Mouse (Mus musculus) G1E (cell line): ENCODE results near the gene Irgq. TPM values are rescaled to one million over a fixed set of nuclear protein-coding genes. Genes with fewer than 3 reads are reported as not detected.

Experiments used
- ATAC-seq: 2 replicates; pipeline ENCODE4 v1.8.0; 2016; ENCODE audit warnings: mild to moderate bottlenecking; ENCODE audit not compliant: insufficient number of reproducible peaks, poor library complexity, low FRiP score, severe bottlenecking; ENCODE audit errors: extremely low read depth
- DNase-seq: peaks from one replicate; pipeline ENCODE4 v3.0.0; 2012; ENCODE audit warnings: low spot score
- H3K27me3 ChIP-seq: 2 replicates; pipeline ENCODE4 v1.6.1; 2012; ENCODE audit warnings: mild to moderate bottlenecking, low read length, inconsistent platforms; ENCODE audit not compliant: insufficient read depth
- H3K36me3 ChIP-seq: replicated peaks from 2 replicates; pipeline ENCODE3; 2012; ENCODE audit warnings: mild to moderate bottlenecking, inconsistent platforms
- H3K4me1 ChIP-seq: 2 replicates; pipeline ENCODE4 v1.6.1; 2012; ENCODE audit warnings: low read depth, low read length, inconsistent platforms, mixed read lengths; ENCODE audit not compliant: insufficient read depth
- H3K4me3 ChIP-seq: 2 replicates; pipeline ENCODE4 v1.5.1; 2012; ENCODE audit warnings: low read depth, mild to moderate bottlenecking, inconsistent platforms, low read length, moderate library complexity, mixed read lengths
- H3K9me3 ChIP-seq: replicated peaks from 2 replicates; pipeline ENCODE4 v1.6.1; 2012; ENCODE audit warnings: inconsistent platforms
- CTCF ChIP-seq: IDR thresholded peaks from 2 replicates; pipeline ENCODE4 v1.5.1; 2012; ENCODE audit warnings: low read depth, low read length, inconsistent platforms, mixed read lengths
- GATA1 ChIP-seq: IDR thresholded peaks from 2 replicates; pipeline ENCODE4 v1.6.1; 2012; ENCODE audit warnings: borderline replicate concordance, low read length, inconsistent platforms, mixed read lengths
- GATA2 ChIP-seq: IDR thresholded peaks from 2 replicates; pipeline ENCODE4 v1.6.1; 2012; ENCODE audit warnings: low read depth, low read length, inconsistent platforms, borderline replicate concordance
- POLR2AphosphoS5 ChIP-seq: IDR thresholded peaks from 2 replicates; pipeline ENCODE4 v1.6.1; 2012; ENCODE audit warnings: low read depth, low read length, inconsistent platforms; ENCODE audit not compliant: insufficient replicate concordance
- TAL1 ChIP-seq: conservative IDR thresholded peaks from 2 replicates; pipeline ENCODE4 v1.6.1; 2012; ENCODE audit warnings: low read depth, low read length, inconsistent platforms, mixed read lengths
- polyA plus RNA-seq: library from polyadenylated mRNA; stranded (reverse); fragments of >175 nt; gene quantifications from 2 replicates; pipeline ENCODE4 v1.2.3, GENCODE M21; 2012
- total RNA-seq, 2 experiments: library from RNA; stranded (forward) in 1 of 2; stranded (reverse) in 1 of 2; fragments of 200-1000 nt in 1 of 2; fragments of >200 nt in 1 of 2; fragmentation: Nextera tagmentation in 1 of 2; gene quantifications; 2 replicates each; pipeline ENCODE4 v1.2.3; 2014 to 2017

Gene Irgq
- total and polyA plus RNA-seq, 3 experiments: 3.6 to 5.5 (median 4.0) TPM

DNA sequence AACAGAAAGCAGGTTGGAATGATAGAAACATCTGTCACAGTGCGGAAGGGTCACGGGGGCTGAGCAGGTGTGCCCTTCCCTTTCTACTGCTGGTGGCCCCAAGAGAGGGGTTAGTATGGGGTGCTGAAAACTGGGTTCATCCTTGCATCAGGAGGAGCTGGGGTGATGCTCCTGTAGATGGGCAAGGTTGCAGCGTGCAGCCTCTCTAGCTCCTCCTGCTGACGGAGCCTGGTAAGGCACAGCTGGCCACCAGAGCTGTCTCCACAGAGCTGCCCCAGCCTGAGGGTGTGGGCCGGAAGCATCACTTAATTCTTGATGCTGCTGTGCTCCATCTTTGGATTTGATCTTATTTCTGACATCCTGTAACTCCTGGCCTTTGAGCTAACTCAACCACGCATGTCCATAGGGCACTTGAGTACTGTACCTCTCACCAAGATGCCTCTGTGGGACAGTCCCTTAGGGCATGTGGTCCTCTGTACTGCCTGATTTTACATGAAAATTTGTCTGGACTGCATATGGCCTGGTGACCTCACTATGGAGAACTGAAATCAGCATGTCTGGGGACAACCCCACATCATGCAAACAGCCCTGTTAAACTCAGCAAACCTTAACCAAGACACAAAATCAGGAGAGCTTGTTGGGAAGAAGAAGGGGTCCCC, 34.2 kb downstream of the Irgq start:
- peak; percentile 73; the same call in 1 of the 2 replicates for ATAC-seq
- peak; percentile 74 for DNase-seq
- TF ChIP-seq CTCF (peak; percentile 99), TAL1 (no peak)
- Histone ChIP-seq H3K4me1 (peaks cover 2% of the 10 kb centered on the region; the same call in 1 of the 2 replicates), H3K27me3 (no peaks in the 10 kb centered on the region), H3K36me3 (peaks cover 98% of the 10 kb centered on the region), H3K9me3 (no peaks in the 10 kb centered on the region), H3K4me3 (no peak overlapping the region)

DNA sequence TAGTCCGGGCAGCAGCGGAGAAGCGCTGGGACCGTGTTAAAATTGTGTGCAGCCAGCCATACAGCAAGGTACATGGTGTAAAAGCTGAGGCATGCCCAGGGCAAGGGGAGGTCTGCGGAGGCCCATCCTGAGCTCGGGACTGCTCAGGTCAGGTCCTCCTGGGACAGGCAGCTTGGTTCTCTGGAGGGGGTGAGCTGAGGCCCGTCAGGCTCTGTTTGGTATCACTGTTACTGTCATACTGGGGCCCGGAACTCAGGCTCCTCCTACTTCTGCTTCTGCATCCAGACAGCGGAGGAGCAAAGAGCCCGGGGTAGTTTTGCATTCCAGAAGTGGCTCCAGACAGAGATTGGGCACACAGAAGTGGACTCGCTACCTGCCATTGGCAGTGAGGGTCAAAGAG, 35.1 kb downstream of the Irgq start:
- no peaks in the 10 kb centered on the region for H3K9me3 ChIP-seq
- H3K4me1 ChIP-seq: peaks cover 2% of the 10 kb centered on the region; the same call in 1 of the 2 replicates
- ATAC-seq (no peak), DNase-seq (no peak)
- H3K4me3 ChIP-seq: no peak overlapping the region
- TF ChIP-seq CTCF: no peak
- no peak for TF ChIP-seq GATA2
- TF ChIP-seq TAL1: no peak
- no peak for TF ChIP-seq POLR2AphosphoS5
- no peak for TF ChIP-seq GATA1
- no peaks in the 10 kb centered on the region for H3K27me3 ChIP-seq
- peaks cover 98% of the 10 kb centered on the region for H3K36me3 ChIP-seq

DNA sequence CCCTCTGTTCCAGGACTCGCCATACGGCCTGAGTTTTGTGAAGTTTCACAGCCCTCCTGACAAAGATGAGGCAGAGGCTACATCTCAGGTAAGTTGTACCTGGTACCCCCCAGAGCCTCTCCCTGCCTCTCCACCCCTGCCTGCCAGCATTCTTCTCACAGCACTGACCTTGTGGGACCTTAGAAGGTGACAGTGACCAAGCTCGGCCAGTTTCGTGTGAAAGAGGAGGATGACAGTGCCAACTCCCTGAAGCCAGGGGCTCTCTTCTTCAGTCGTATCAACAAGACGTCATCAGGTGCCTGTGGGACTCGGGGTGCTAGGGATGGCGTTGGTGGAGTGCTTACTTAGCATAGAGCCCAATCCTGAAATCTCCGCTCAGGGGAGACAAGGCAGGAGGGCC, 35.7 kb downstream of the Irgq start:
- Histone ChIP-seq H3K36me3 (peaks cover 98% of the 10 kb centered on the region), H3K4me3 (no peak overlapping the region), H3K4me1 (peaks cover 5% of the 10 kb centered on the region; the same call in 1 of the 2 replicates), H3K27me3 (no peaks in the 10 kb centered on the region), H3K9me3 (no peaks in the 10 kb centered on the region)
- no peak for TF ChIP-seq GATA1
- no peak for TF ChIP-seq CTCF
- TF ChIP-seq POLR2AphosphoS5: no peak
- TF ChIP-seq TAL1: no peak
- TF ChIP-seq GATA2: no peak
- no peak for ATAC-seq
- DNase-seq: no peak

DNA sequence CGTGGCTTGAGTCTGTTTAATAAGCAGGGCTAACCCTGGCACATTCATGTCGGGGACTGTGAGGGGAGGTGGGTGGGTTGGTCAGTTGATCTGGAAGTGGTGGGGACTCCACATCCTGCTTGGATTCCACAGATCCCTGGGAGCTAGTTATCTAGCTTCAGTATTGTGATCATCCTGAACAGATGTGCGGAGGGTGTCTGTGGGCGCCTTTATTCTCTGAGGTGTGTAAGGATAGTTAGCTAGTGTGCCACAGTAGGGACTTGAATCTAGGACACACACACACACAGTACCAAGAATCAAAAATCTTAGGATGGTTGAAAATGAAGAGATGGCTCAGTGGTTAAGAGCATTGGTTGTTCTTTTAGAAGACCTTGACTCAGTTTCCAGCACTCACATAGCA, 38.0 kb downstream of the Irgq start:
- DNase-seq (no peak), ATAC-seq (no peak)
- H3K27me3 ChIP-seq: no peaks in the 10 kb centered on the region
- peaks cover 98% of the 10 kb centered on the region for H3K36me3 ChIP-seq
- no peaks in the 10 kb centered on the region for H3K9me3 ChIP-seq
- H3K4me3 ChIP-seq: no peak overlapping the region
- no peak for TF ChIP-seq GATA1
- TF ChIP-seq GATA2: no peak
- TF ChIP-seq POLR2AphosphoS5: no peak
- TF ChIP-seq TAL1: no peak
- no peak for TF ChIP-seq CTCF
- H3K4me1 ChIP-seq: peaks cover 2% of the 10 kb centered on the region; the same call in 1 of the 2 replicates

DNA sequence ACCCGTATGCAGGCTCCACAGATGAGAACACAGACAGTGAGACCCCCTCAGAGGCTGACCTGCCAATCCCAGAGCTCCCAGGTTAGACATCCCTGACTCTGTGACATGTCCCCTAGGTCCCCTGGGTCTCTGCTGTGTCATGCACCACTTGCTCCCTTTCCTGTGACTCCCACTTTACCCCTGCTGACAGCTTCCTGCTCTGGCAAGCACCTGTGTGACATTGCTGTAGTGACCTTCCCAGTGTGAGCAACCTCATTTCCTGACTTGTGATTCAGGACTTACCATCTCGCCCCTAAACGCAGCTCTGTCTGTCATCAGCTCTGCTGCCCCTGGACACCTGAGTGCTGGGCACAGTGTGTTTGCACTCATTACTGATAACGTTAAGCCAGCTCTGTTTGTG, 40.6 kb downstream of the Irgq start:
- no peak for ATAC-seq
- H3K36me3 ChIP-seq: peaks cover 88% of the 10 kb centered on the region
- H3K27me3 ChIP-seq: no peaks in the 10 kb centered on the region
- no peak overlapping the region for H3K4me3 ChIP-seq
- H3K9me3 ChIP-seq: no peaks in the 10 kb centered on the region
- TF ChIP-seq GATA2: no peak
- no peak for DNase-seq
- H3K4me1 ChIP-seq: peaks cover 2% of the 10 kb centered on the region; the same call in 1 of the 2 replicates

DNA sequence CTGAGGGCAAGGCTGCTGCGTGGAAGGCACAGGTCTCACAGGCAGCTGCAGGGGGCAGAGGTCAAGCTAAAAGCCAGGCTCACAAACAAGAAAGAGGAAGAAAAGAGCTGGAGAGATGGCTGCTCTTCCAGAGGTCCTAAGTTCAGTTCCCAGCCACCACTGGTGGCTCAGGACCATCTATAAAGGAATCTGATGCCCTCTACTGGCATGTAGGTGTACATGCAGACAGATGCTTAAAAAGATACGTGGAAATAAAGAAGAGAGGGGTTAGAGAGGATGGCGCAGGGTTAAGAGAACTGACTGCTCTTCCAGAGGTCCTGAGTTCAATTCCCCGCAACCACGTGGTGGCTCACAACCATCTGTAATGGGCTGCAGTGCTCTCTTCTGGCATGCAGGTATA, 42.0 kb downstream of the Irgq start:
- Histone ChIP-seq H3K27me3 (0 out of 2 replicates have a peak, but pooled peaks cover 3% of the 10 kb centered on the region), H3K4me1 (peaks cover 2% of the 10 kb centered on the region; the same call in 1 of the 2 replicates), H3K4me3 (no peak overlapping the region), H3K36me3 (peaks cover 74% of the 10 kb centered on the region), H3K9me3 (no peaks in the 10 kb centered on the region)
- ATAC-seq (no peak), DNase-seq (no peak)
- TF ChIP-seq POLR2AphosphoS5 (no peak), GATA2 (no peak), TAL1 (no peak), GATA1 (no peak), CTCF (0 out of 2 replicates have a peak, but pooled peaks have one; percentile 28)
